Mouse (Mus musculus) intestine, embryonic 16.5 days (tissue): ENCODE data around the gene Sipa1l1. TPM values are rescaled to one million over a fixed set of nuclear protein-coding genes. Genes with fewer than 3 reads are reported as not detected.
"Not testable (repeated sequence)": the region's sequence is repeated elsewhere in the genome, so short reads cannot be mapped to it uniquely, and the experiment has no call there.

ENCODE experiments used
- ATAC-seq: fragments of 200-750 bp; cut with Nextera tagmentation; 2 replicates; pipeline ENCODE4 v1.8.0; 2017; ENCODE audit warnings: moderate TSS enrichment, moderate library complexity
- H3K27ac ChIP-seq: fragments of 300-500 bp; sonication (generic); 2 replicates; pipeline ENCODE4 v1.5.1; 2014; ENCODE audit warnings: mild to moderate bottlenecking, low read length
- H3K27me3 ChIP-seq: fragments of 300-500 bp; sonication (generic); replicated peaks from 2 replicates; pipeline ENCODE4 v1.6.1; 2014; ENCODE audit warnings: low read length, control low read depth, mixed read lengths; ENCODE audit not compliant: control insufficient read depth, insufficient read depth
- H3K36me3 ChIP-seq: fragments of 300-500 bp; sonication (generic); 2 replicates; pipeline ENCODE4 v1.6.1; 2014; ENCODE audit warnings: low read length, control low read depth; ENCODE audit not compliant: control insufficient read depth, insufficient read depth
- H3K4me1 ChIP-seq: fragments of 300-500 bp; sonication (generic); 2 replicates; pipeline ENCODE4 v1.6.1; 2014; ENCODE audit warnings: low read length, control low read depth, mixed read lengths; ENCODE audit not compliant: control insufficient read depth, insufficient read depth
- H3K4me2 ChIP-seq: fragments of 300-500 bp; sonication (generic); 2 replicates; pipeline ENCODE4 v1.6.1; 2014; ENCODE audit warnings: low read depth, low read length, control low read depth
- H3K4me3 ChIP-seq: fragments of 300-500 bp; sonication (generic); 2 replicates; pipeline ENCODE4 v1.5.1; 2014; ENCODE audit warnings: mild to moderate bottlenecking, low read length
- H3K9ac ChIP-seq: fragments of 300-500 bp; sonication (generic); 2 replicates; pipeline ENCODE4 v1.6.1; 2014; ENCODE audit warnings: low read depth, low read length
- H3K9me3 ChIP-seq: fragments of 300-500 bp; sonication (generic); 2 replicates; pipeline ENCODE4 v1.6.1; 2016; ENCODE audit warnings: low read length, control low read depth; ENCODE audit not compliant: control insufficient read depth
- WGBS: fragments of 180-500 bp; shearing (Covaris S2); extraction: QIAGEN DNeasy Blood & Tissue Kit; methylation state at CpG from one replicate; pipeline ENCODE4 v1.1.7; 2014; 5-methylcytosine and 5-hydroxymethylcytosine counted together
- polyA plus RNA-seq: library from polyadenylated mRNA; unstranded; fragments of >200 nt; fragmentation: Nextera tagmentation; extraction: Ambion mirVana; gene quantifications from 2 replicates; pipeline ENCODE4 v1.2.1, GENCODE M21; 2015

The Sipa1l1 gene
- polyA plus RNA-seq, 1 experiment from 2014 or later, result 21.2 TPM

GRCm38 (mm10) chr12:82478256-82478655, 309.1 kb downstream of the Sipa1l1 start:
- no peak overlapping the region for H3K4me2 ChIP-seq
- H3K9ac ChIP-seq, result no peak overlapping the region
- H3K27ac ChIP-seq, result peak overlapping the region; percentile 13; the same call in 1 of the 2 replicates
- H3K36me3 ChIP-seq, result no peaks in the 10 kb centered on the region
- no peaks in the 10 kb centered on the region for H3K9me3 ChIP-seq
- H3K4me1 ChIP-seq, result peaks cover 11% of the 10 kb centered on the region; the same call in 1 of the 2 replicates
- no peak overlapping the region for H3K4me3 ChIP-seq
- no peak for ATAC-seq
- 36% methylated on average over 8 of the region's 8 CpGs for WGBS
- no peaks in the 10 kb centered on the region for H3K27me3 ChIP-seq

GRCm38 (mm10) chr12:82479393-82479792, 310.3 kb downstream of the Sipa1l1 start:
- WGBS, result 71% methylated on average over 3 of the region's 3 CpGs
- no peak overlapping the region for H3K27ac ChIP-seq
- ATAC-seq, result no peak

GRCm38 (mm10) chr12:82480425-82480824, 311.3 kb downstream of the Sipa1l1 start:
- H3K9me3 ChIP-seq, ATAC-seq, H3K4me3 ChIP-seq, H3K4me2 ChIP-seq, H3K27ac ChIP-seq, H3K27me3 ChIP-seq, H3K36me3 ChIP-seq, H3K9ac ChIP-seq: not testable (repeated sequence)
- WGBS, result 78% methylated on average over 4 of the region's 5 CpGs
- peaks cover 11% of the 10 kb centered on the region; the same call in 1 of the 2 replicates for H3K4me1 ChIP-seq

More at GRCm38 (mm10) chr12:82479393-82479792, 310.3 kb downstream of the Sipa1l1 start:
- Histone ChIP-seq H3K36me3 (no peaks in the 10 kb centered on the region), H3K9me3 (no peaks in the 10 kb centered on the region), H3K27me3 (no peaks in the 10 kb centered on the region), H3K4me2 (no peak overlapping the region), H3K4me3 (no peak overlapping the region), H3K9ac (no peak overlapping the region), H3K4me1 (peaks cover 11% of the 10 kb centered on the region; the same call in 1 of the 2 replicates)

GRCm38 (mm10) chr12:82485466-82485865, 316.3 kb downstream of the Sipa1l1 start:
- Histone ChIP-seq H3K4me1 (0 out of 2 replicates have a peak, but pooled peaks cover 3% of the 10 kb centered on the region), H3K27me3 (no peaks in the 10 kb centered on the region), H3K4me2 (no peak overlapping the region), H3K36me3 (no peaks in the 10 kb centered on the region), H3K27ac (no peak overlapping the region), H3K9ac (no peak overlapping the region), H3K9me3 (no peaks in the 10 kb centered on the region), H3K4me3 (no peak overlapping the region)
- ATAC-seq, result no peak
- 57% methylated on average over 2 of the region's 2 CpGs for WGBS

GRCm38 (mm10) chr12:82486829-82487560, 317.9 kb downstream of the Sipa1l1 start:
- Histone ChIP-seq H3K4me3 (no peak overlapping the region), H3K36me3 (no peaks in the 10 kb centered on the region), H3K4me1 (0 out of 2 replicates have a peak, but pooled peaks cover 3% of the 10 kb centered on the region), H3K9me3 (no peaks in the 10 kb centered on the region), H3K9ac (no peak overlapping the region), H3K4me2 (no peak overlapping the region), H3K27ac (0 out of 2 replicates have a peak overlapping the region, but pooled peaks have one; percentile 15), H3K27me3 (no peaks in the 10 kb centered on the region)
- ATAC-seq, result peak; percentile 63; the same call in 1 of the 2 replicates
- WGBS, result 33% methylated on average over 6 of the region's 6 CpGs

- H3K36me3 ChIP-seq, result no peaks in the 10 kb centered on the region
- no peak overlapping the region for H3K9ac ChIP-seq
- ATAC-seq, result no peak
- 0 out of 2 replicates have a peak, but pooled peaks cover 3% of the 10 kb centered on the region for H3K4me1 ChIP-seq
- no peak overlapping the region for H3K4me3 ChIP-seq
- H3K9me3 ChIP-seq, result no peaks in the 10 kb centered on the region
- no peak overlapping the region for H3K4me2 ChIP-seq
- no peaks in the 10 kb centered on the region for H3K27me3 ChIP-seq
- 58% methylated on average over 4 of the region's 4 CpGs for WGBS
- H3K27ac ChIP-seq, result no peak overlapping the region
Measured at GRCm38 (mm10) chr12:82489093-82489492, 320.0 kb downstream of the Sipa1l1 start.

GRCm38 (mm10) chr12:82489621-82490020, 320.5 kb downstream of the Sipa1l1 start:
- Histone ChIP-seq H3K9me3 (no peaks in the 10 kb centered on the region), H3K27me3 (no peaks in the 10 kb centered on the region), H3K4me1 (0 out of 2 replicates have a peak, but pooled peaks cover 3% of the 10 kb centered on the region), H3K4me2 (no peak overlapping the region), H3K9ac (no peak overlapping the region), H3K4me3 (no peak overlapping the region), H3K27ac (no peak overlapping the region), H3K36me3 (no peaks in the 10 kb centered on the region)
- ATAC-seq, result no peak
- WGBS, result 48% methylated on average over 7 of the region's 7 CpGs

GRCm38 (mm10) chr12:82492456-82492855, 323.3 kb downstream of the Sipa1l1 start:
- Histone ChIP-seq H3K4me2 (no peak overlapping the region), H3K36me3 (no peaks in the 10 kb centered on the region), H3K27ac (no peak overlapping the region), H3K27me3 (no peaks in the 10 kb centered on the region), H3K9ac (no peak overlapping the region), H3K9me3 (no peaks in the 10 kb centered on the region), H3K4me1 (0 out of 2 replicates have a peak, but pooled peaks cover 3% of the 10 kb centered on the region), H3K4me3 (no peak overlapping the region)
- WGBS, result 84% methylated on average over 9 of the region's 9 CpGs
- no peak for ATAC-seq

- not testable (repeated sequence) for H3K4me3 ChIP-seq, H3K4me1 ChIP-seq, H3K9me3 ChIP-seq, H3K9ac ChIP-seq, H3K27ac ChIP-seq, H3K4me2 ChIP-seq, H3K36me3 ChIP-seq, H3K27me3 ChIP-seq
- ATAC-seq, result peak; percentile 96
- 57% methylated on average over 1 of the region's 1 CpGs for WGBS
Measured at GRCm38 (mm10) chr12:82493260-82493659, 324.1 kb downstream of the Sipa1l1 start.
